Mouse (Mus musculus): ENCODE results near the gene Odr4.
A peak's percentile ranks its signal among the peaks of the same experiment; 100 is the strongest.

Gene Odr4

DNA sequence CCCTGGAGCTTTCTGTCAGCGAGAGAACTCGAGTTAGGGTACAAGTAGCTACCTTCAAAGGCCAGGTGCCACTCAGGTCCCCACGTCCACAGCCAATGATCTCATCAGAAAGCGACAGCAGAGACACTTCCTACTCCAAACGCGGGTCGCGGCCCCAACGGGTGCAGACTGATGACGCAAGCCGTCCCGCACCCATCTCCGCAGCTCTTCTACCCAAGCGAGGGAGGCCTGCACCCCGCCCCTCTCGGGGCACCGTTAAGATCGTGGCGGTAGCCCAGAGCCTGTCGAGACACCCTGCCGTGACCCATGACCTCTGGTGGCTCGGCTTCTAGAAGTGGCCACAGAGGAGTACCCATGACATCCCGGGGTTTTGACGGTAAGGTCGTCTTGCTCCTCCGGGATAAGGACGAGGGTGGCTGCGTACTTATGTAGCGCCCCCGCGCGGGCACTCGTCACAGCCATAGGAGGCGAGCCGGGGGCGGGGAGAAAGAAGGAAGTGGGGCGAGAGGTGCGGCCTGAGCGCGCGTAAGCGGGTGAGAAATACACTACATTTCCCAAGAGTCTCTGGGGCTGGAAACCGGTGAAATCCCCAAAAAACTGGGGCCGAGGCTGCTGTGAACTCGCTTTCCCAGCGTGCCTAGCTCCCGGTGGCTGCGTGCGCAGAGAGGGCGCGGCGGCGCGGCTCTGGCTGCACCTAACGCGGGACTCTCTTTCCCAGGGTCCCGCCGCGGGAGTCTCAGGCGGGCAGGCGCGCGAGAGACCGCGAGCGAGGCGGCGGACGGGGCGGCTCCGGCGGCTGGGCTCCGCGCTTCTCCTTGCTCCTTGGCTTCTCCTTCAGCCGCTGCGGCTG is at the start of gene Odr4, which contains the start of gene Tpr:
Gene Odr4 (minus strand): TSS at position 443 of the 850 bp plus-strand sequence.
Gene Tpr (plus strand): TSS at position 201 of the 850 bp plus-strand sequence.
- peak; percentile 97 for ATAC-seq (ENCODE audit: insufficient number of reproducible peaks, low FRiP score, low TSS enrichment)

DNA sequence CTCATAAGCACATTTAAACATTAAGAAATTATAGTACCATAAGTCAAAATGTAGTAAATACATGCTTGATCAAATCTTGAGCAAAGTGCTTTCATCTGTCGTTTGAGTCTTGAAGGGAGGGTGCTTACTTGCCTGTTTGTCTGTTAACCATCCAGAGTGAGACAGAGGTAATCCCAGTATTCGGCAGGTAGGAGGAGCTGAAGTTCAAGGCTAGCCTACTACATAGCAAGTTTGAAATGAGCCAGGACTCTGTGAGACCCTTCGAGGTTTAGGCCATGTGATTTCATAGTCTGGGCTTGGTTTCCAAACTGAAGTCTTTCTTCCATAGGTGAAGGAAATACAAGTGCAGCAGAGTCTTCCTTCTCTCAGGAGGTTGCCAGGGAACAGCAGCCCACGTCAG is 48.9 kb upstream of the Odr4 start:
- ATAC-seq (ENCODE audit: insufficient number of reproducible peaks, low FRiP score, low TSS enrichment), result no peak

- ATAC-seq (ENCODE audit: insufficient number of reproducible peaks, low FRiP score, low TSS enrichment), result no peak
Observed at GRCm38 (mm10) chr1:150438641-150439040, 45.8 kb upstream of the Odr4 start.

DNA sequence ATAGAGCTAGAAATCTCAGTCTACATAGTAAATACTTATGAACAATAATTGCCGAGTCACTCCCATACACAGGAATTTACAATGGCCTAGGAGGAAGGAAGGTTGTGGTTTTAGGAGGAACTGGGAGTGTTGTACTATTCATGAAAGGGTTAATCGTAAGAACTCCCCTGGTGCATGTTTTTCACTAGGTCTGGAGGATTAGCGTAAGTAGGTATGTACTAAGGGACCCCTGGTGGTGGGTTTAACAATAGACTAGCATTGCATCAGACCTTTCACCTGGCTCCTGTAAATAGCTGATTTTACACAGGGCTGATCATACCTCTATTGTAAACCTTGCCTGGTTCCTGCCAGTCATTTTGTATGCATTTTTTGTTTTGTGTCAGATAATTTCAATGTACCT is 33.3 kb upstream of the Odr4 start:
- no peak for ATAC-seq (ENCODE audit: insufficient number of reproducible peaks, low FRiP score, low TSS enrichment)

GRCm38 (mm10) chr1:150425665-150426064 is 32.8 kb upstream of the Odr4 start:
- ATAC-seq (ENCODE audit: insufficient number of reproducible peaks, low FRiP score, low TSS enrichment), result no peak

DNA sequence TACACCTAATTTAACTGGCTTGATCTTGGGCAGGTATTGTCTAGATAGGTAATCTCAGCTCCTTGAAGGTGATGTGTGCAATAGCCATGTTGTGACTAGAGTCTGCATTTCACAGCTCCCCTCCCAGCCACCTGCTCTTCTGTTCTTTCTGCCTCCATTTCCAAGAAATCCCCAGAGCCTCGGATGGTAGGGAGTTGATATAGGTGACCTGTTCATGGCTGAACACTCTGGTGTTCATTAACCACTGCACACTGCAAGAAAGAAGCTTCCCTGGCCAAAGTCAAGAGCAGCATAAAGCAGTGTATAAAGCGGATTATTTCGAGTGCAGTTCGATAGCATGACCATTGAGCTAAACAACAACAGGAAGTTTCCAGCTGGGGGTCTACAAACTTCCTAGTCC is 25.5 kb upstream of the Odr4 start:
- ATAC-seq (ENCODE audit: insufficient number of reproducible peaks, low FRiP score, low TSS enrichment), result no peak

- ATAC-seq (ENCODE audit: insufficient number of reproducible peaks, low FRiP score, low TSS enrichment), result no peak
Observed at GRCm38 (mm10) chr1:150416006-150416405, 23.1 kb upstream of the Odr4 start.

- ATAC-seq (ENCODE audit: insufficient number of reproducible peaks, low FRiP score, low TSS enrichment), result no peak
Observed at GRCm38 (mm10) chr1:150409996-150410395, 17.1 kb upstream of the Odr4 start.

- ATAC-seq (ENCODE audit: insufficient number of reproducible peaks, low FRiP score, low TSS enrichment), result no peak
Observed at GRCm38 (mm10) chr1:150407285-150407684, 14.4 kb upstream of the Odr4 start.

DNA sequence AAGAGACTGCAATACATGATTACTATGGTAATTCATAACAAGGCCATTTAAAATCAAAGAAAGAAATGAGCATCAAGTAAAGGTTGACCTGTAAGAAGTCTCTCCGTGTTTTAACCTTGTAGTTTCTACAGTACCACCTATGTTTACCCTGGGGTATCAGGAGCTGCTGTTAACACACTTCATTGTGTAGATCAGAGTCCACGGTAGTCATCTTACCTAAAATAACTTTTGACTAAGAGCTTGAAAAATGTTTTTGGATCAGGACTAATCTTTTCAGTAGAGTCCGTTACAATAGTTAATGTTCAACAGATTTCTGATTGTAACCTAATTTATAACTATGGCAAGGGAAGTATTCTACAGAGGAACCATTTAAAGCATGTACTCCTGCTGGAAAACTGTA is 11.7 kb upstream of the Odr4 start:
- no peak for ATAC-seq (ENCODE audit: insufficient number of reproducible peaks, low FRiP score, low TSS enrichment)

DNA sequence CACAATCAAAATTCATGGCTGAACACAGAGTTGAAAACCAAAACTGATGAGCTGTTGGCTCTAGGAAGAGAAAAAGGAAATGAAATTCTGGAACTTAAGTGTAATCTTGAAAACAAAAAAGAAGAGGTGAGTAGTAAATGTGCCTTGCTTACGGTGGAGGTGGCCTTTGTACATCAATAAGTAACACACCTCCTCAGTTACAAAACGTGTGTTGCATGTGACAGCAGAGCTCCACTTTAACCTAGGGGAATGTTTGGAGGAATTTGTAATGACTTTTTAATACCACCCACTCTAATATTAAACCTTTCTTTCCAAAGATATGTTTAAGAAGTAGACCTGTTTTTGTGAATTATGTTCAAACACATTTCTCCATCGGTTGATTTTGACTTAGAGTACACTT is 11.0 kb upstream of the Odr4 start:
- no peak for ATAC-seq (ENCODE audit: insufficient number of reproducible peaks, low FRiP score, low TSS enrichment)

GRCm38 (mm10) chr1:150396001-150396400 is 3.1 kb upstream of the Odr4 start:
- ATAC-seq (ENCODE audit: insufficient number of reproducible peaks, low FRiP score, low TSS enrichment), result no peak

DNA sequence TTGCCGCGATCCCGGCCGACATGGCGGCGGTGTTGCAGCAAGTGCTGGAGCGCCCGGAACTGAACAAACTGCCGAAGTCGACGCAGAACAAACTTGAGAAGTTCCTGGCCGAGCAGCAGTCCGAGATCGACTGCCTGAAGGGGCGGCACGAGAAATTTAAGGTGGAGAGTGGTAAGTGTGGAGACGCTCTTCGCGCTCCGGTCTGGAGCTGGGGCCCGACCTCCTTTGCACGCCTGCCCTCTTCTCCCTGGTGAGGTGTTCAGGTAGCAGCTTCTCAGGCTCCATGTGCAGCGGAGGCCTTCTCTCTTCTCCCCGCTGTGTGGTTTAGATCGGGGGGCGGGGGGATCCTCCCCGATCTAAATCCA is 590 bp upstream of the Odr4 start:
- peak; percentile 36 for ATAC-seq (ENCODE audit: insufficient number of reproducible peaks, low FRiP score, low TSS enrichment)

GRCm38 (mm10) chr1:150391931-150392637 is 796 bp downstream of the Odr4 start:
- no peak for ATAC-seq (ENCODE audit: insufficient number of reproducible peaks, low FRiP score, low TSS enrichment)

GRCm38 (mm10) chr1:150389390-150390129 is 3.3 kb downstream of the Odr4 start:
- ATAC-seq (ENCODE audit: insufficient number of reproducible peaks, low FRiP score, low TSS enrichment), result no peak

- no peak for ATAC-seq (ENCODE audit: insufficient number of reproducible peaks, low FRiP score, low TSS enrichment)
Observed at GRCm38 (mm10) chr1:150387572-150387971, 5.3 kb downstream of the Odr4 start.

DNA sequence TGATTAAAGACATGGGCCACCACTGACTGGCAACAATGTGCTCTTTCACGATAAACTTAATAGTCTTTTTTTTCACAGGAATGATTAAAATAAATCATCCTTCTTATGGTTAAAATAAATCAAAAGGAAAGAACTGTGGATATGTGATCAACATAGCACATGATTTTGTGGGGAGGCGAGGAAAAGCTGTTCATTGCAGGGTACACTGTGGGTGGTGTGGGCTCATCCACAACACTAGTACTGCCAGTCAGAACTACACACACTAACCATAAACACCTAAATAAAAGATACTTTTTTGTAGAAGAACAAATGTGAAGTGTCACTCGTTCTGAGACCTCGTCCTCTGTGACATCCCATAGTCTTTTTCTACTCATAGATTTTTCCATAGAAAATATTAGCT is 8.7 kb downstream of the Odr4 start:
- no peak for ATAC-seq (ENCODE audit: insufficient number of reproducible peaks, low FRiP score, low TSS enrichment)

GRCm38 (mm10) chr1:150374247-150374646 is 18.6 kb downstream of the Odr4 start:
- no peak for ATAC-seq (ENCODE audit: insufficient number of reproducible peaks, low FRiP score, low TSS enrichment)

GRCm38 (mm10) chr1:150372895-150373294 is 20.0 kb downstream of the Odr4 start:
- ATAC-seq (ENCODE audit: insufficient number of reproducible peaks, low FRiP score, low TSS enrichment), result no peak

GRCm38 (mm10) chr1:150360864-150361263 is 32.0 kb downstream of the Odr4 start:
- no peak for ATAC-seq (ENCODE audit: insufficient number of reproducible peaks, low FRiP score, low TSS enrichment)

GRCm38 (mm10) chr1:150335111-150335510 is 57.8 kb downstream of the Odr4 start:
- ATAC-seq (ENCODE audit: insufficient number of reproducible peaks, low FRiP score, low TSS enrichment), result no peak

All from cerebellum, adult (tissue).